Mouse (Mus musculus) adrenal gland, adult (tissue): ENCODE results near the gene Ergic1.

ENCODE experiments used
- DNase-seq, 2 experiments: peaks; one replicate each; pipeline ENCODE4 v3.0.0; 2022 to 2023; ENCODE audit warnings: low spot score in 1 of 2; ENCODE audit not compliant: inconsistent age in 2 of 2

Gene Ergic1

GRCm38 (mm10) chr17:26595448-26596167, 34.3 kb downstream of the Ergic1 start:
- peak in 1 of 2 experiments; percentile 86 for DNase-seq

- peak in 1 of 2 experiments; percentile 85 for DNase-seq
Observed at GRCm38 (mm10) chr17:26596168-26596658, 34.9 kb downstream of the Ergic1 start.

- no peak for DNase-seq
Observed at GRCm38 (mm10) chr17:26596856-26597481, 35.7 kb downstream of the Ergic1 start.

- DNase-seq = no peak
Observed at GRCm38 (mm10) chr17:26598845-26599244, 37.6 kb downstream of the Ergic1 start.

GRCm38 (mm10) chr17:26600913-26601447, 39.7 kb downstream of the Ergic1 start:
- DNase-seq = no peak

- no peak for DNase-seq
Observed at GRCm38 (mm10) chr17:26601514-26601913, 40.2 kb downstream of the Ergic1 start.

- DNase-seq = no peak
Observed at GRCm38 (mm10) chr17:26601926-26602325, 40.6 kb downstream of the Ergic1 start.

- DNase-seq = peak; percentile 60 to 81
Observed at GRCm38 (mm10) chr17:26602371-26602885, 41.1 kb downstream of the Ergic1 start.

- no peak for DNase-seq
Observed at GRCm38 (mm10) chr17:26603311-26603710, 42.0 kb downstream of the Ergic1 start.

- peak; percentile 56 to 73 for DNase-seq
Observed at GRCm38 (mm10) chr17:26605636-26606035, 44.3 kb downstream of the Ergic1 start.

- DNase-seq = no peak
Observed at GRCm38 (mm10) chr17:26606516-26606915, 45.2 kb downstream of the Ergic1 start.

- DNase-seq = no peak
Observed at GRCm38 (mm10) chr17:26608348-26608747, 47.1 kb downstream of the Ergic1 start.

GRCm38 (mm10) chr17:26608877-26609276, 47.6 kb downstream of the Ergic1 start:
- no peak for DNase-seq

- no peak for DNase-seq
Observed at GRCm38 (mm10) chr17:26609820-26610219, 48.5 kb downstream of the Ergic1 start.

- DNase-seq = peak; percentile 81 to 91
Observed at GRCm38 (mm10) chr17:26611328-26611727, 50.0 kb downstream of the Ergic1 start.

GRCm38 (mm10) chr17:26611918-26612317, 50.6 kb downstream of the Ergic1 start:
- peak in 1 of 2 experiments; percentile 70 for DNase-seq

GRCm38 (mm10) chr17:26614286-26614685, 53.0 kb downstream of the Ergic1 start:
- DNase-seq = no peak

GRCm38 (mm10) chr17:26614708-26615486, 53.6 kb downstream of the Ergic1 start:
- DNase-seq = no peak

- peak in 1 of 2 experiments; percentile 54 for DNase-seq
Observed at GRCm38 (mm10) chr17:26616696-26617095, 55.4 kb downstream of the Ergic1 start.

GRCm38 (mm10) chr17:26618498-26618897, 57.2 kb downstream of the Ergic1 start:
- DNase-seq = peak; percentile 45 to 77

GRCm38 (mm10) chr17:26619577-26619976, 58.3 kb downstream of the Ergic1 start:
- peak; percentile 51 to 74 for DNase-seq
